Mouse (Mus musculus): ENCODE data around the gene Il1r2.

DNA sequence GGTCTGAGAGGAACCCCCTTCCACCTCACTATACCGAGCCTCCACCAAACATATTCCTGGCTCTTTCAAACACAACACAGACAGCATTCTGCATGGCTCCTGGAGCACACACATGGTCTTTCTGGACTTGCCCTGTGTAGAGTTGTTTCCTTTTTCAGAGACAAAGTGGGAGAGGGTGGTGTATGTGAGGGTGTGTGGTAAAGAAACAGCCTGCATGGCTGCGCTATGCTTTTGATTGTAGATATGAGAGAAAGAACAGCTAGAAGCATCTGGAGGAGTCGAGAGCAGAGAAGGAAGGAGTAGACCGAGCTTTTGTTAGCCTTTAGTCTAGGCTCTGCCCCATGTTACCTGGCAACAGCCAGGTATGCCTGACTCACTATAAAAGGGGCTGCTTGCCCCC, 10.5 kb upstream of the Il1r2 start:
- no peak for TF ChIP-seq CTCF (conservative IDR thresholded peaks at IDR 0.05; ENCODE audit: insufficient read depth, insufficient read length, low read depth, low read length)
- TF ChIP-seq POLR2A (IDR thresholded peaks at IDR 0.05; ENCODE audit: low read depth, low read length): no peak
